Mouse (Mus musculus) left cerebral cortex, adult 9 months (tissue): ENCODE results near the gene Auts2.
A peak's percentile ranks its signal among the peaks of the same experiment; 100 is the strongest.

Experiments
- DNase-seq, 2 experiments: peaks; one replicate each; pipeline ENCODE4 v3.0.0; 2022; ENCODE audit warnings: low spot score in 2 of 2

The Auts2 gene

DNA sequence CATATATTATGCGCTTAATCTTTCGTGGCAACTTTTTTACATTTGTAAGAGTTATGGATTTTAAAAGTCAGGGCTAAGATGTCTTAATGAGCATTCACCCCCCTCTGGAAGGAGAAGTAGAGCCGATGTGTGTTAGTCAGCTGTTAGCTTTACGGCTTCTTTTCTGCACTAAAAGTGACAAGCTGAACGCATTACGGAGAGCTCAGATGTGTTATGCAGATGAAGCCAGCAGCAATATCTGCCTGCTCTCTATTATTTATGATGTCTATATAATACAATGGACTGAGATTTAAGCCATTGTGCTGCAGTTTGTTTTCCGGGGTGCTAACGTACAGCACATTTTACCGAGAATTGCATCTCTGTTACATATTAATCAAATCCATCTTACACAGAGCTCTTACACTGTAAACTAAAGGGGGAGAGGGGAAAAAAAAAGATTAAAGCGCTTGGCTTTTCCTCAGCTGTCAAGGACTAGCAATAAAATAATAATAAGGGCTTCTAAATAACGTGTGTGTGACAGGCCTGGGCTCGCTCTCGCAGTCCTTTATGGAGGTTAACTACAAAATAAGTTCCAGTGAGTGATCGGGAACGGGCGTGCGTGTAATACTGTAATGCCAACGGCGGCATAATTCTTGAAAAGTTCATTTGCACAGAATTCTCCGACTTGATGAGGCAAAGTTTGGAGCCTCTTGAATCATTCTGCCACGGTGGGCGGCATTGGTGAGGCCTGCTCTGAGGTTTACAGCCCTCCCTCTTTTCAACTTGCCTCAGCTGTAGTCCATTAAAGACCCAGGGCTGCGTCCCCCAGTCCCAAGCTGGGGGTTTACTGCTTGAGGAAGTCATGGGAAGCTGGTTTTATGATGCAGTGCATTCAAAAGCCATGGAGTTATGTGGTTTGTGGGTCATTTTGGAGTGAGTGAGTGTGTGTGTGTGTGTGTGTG, 961.8 kb downstream of the Auts2 start:
- no peak for DNase-seq

DNA sequence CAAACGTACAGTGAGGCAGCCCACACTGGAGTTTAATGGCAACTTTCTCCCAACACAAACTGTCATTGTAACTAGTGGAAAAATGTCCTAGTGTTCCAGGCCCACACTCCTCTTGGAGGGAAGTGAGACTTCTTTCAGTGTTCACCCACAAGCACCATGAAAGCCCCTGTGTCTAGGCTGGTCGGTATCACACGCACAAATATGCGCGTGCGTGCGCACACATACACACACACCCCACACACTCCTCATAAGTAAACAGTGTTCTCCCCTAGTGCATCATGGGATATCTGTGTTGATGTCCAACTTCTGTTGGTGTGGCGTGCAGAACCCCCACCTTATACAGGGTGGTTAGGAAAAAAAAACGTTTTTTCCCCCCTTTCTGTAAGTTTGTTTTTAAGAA, 964.4 kb downstream of the Auts2 start:
- DNase-seq, result no peak

DNA sequence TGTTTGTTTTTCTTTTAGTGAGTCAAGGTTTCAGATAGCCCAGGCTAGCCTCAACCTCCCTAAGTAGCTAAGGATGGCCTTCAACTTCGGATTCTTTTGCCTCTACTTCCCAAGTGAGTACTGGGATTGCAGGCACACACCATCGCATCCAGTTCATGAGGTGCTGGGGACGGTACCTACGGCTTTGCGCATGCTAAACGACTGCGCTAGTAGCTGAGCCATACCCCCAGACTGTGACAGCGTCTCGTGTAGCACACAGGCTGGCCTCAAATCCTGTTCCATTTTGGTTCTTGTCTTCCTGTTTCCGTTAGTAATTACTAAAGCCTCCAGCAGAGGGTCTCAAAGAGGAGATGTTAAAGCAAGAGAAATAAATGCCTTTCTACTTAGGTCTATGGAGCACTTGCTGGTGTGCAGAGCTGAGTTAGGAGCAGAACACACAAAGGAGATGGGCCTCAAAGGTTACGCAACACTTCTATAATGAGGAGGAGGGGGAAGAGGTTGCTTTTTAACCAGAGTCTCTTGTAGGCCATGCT, 967.3 kb downstream of the Auts2 start:
- DNase-seq, result no peak

DNA sequence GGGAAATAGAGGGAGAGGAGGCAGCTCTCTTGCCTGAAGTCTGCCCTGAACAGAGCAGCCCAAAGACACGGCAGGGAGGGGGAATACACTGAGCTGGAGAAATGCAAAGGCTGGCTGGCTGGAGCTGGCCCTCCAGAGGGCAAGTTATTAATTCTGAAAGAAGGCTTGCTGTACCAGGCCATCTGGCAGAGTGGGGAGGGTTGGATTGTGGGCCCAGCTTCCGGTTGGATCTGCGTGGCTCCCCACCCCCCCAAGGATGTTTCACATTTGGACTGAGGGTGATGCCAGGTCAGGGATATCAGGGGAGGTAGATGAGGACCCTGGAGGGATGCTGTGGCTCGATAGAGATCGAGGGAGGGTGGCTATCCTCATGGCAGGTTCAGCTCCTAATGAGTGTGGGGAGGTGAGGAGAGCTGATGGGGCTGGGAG, 968.0 kb downstream of the Auts2 start:
- DNase-seq, result no peak

DNA sequence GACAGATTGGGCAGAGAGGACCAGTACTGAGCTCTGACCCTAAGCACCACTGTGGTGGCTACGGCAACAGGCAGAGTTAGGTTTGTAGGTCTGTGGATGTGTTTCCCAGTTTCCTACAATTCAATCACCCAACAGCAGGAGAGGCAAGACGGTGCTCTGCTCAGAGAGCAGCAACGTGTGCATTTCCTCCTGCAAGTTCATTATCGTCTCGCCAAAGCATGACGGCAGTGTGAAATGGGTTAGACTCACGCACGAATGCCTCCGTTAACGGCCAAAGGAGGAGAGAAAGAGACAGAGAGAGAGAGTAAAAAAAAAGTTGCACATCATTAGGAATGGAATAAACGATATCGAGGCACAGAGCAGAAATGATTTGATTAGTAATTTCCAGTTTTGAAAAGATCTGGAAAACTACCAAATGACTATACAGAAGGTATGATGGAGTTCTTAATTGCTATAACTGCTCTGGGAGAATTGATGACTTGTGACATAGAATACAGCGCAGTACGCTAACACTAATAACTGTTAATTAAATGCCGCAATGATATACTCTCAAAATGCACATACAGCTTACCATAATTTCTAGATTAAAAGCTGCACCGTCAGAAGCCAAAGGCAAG, 968.6 kb downstream of the Auts2 start:
- no peak for DNase-seq

DNA sequence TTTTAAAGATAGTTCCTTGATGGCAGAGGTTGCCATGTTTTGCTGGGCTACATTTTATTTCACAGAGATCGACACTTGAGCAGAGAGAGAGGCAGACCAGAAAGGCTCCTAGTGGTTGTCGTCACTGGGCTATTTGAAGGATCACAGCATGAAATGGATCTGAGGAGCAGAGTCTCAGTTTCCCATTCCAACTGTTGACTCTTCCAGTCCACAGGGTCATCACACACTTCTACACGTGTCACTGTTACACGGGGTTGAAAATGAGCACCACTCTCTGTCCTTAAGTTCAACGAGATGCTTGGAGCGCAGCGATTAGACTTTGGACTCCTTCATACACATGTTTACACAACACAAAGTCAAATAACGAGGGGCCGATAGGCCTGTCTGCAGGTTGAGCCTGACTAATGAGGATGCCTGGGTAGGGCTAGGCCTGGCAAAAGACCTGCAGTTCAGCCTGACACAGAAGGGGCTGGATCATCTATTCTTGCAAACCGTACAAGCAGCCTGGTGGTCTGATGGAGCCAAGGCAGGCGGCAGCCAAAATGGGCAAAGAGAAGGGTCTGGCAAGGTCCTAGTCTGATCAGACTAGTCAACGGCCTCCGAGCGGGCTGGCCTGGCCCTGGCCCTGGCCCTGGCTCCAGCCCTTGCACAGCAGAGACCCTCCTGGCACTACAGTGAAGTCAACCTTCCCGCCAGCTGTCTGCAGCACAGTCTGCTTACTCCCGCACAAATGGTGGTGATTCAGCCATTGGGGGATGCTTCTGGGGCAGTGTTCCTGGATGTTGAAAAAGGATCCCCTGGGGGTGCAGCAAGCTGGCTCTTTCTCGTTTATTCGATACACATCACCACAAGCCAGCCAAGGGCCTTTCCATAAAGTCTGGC, 969.6 kb downstream of the Auts2 start:
- peak in 1 of 2 experiments; percentile 15 for DNase-seq

DNA sequence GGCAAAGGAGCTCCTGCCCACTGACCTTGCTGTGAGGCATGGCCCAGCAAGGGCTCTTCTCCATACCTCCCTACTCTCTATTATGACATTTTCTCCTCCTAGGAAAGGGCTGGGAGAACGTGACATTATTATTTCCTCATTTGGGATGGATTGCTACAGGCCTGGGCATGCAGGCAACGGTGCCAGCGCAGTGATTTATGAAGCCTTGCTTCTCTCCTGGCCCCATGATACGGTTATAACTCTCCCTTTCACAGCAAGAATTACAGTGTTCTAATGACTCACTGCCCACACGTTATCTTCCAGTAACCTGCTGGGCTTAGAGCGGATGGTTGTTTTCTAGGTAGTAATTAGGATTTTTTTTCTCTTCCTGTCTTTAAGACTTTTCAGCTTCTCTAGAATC, 977.1 kb downstream of the Auts2 start:
- DNase-seq, result no peak

DNA sequence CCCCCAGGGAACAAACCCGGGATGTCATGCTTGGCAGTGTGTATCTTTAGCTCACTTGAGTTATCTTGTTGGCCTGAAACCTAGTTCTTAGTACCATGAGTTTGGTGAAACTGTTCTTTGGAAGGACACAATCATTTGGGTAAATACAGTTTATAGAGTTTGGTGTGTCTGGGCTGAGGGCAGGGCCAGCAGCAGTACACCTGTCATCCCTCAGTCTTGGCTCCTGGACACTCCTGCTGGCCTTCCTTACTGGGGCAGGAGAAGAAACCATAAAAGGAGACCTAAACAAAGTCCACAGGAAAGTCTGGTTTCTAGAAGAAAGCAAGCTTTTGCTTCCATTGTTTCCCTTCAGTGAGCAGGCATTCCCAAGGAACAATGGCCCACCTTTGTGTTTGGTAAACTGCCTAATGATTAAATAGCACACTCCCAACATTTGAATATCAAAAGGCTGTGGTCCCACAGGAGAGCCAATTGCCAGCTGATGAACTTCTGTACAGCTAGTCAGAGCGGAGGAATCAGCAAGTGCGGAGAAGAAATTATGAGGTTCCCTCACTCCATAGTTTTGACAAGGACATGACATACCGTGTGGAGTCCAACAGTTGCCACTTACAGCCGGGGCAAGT, 979.4 kb downstream of the Auts2 start:
- DNase-seq, result no peak

DNA sequence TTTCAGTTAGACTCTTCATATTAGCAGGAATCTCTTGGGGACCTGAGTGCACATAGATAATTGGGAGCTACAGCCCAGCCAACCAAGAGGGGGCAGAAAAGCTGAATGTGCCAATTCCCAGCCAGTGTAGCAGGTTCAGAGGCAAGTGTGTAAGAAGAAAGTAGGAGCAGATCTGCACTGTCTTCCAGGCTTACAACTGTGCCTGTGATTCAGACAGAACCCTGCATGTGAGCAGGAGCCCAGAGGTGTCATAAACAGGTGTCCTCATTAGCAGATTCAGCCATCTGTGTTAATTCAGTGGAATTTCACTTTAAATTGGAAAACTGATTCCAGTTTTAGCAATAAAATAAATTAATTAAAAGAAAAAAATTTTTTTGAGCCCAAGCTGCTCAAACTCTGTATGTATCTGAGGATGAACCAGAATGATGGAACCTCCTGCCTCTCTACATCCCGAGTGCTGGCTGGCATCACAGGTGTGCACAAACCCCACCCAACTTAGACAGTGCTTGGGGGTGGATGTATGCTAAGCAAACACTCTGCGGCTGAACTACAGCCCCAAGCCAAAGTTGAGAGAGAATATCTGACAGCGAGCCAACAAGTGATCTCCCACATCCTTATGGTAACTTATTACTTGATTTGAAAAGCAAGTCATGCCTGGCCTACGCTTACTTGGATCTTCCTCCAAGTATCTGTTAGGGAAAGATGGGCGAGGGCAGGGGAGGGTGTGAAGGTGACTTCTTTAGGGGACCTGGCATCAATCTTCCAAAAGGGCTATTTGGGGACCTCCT, 982.2 kb downstream of the Auts2 start:
- peak in 1 of 2 experiments; percentile 16 for DNase-seq

DNA sequence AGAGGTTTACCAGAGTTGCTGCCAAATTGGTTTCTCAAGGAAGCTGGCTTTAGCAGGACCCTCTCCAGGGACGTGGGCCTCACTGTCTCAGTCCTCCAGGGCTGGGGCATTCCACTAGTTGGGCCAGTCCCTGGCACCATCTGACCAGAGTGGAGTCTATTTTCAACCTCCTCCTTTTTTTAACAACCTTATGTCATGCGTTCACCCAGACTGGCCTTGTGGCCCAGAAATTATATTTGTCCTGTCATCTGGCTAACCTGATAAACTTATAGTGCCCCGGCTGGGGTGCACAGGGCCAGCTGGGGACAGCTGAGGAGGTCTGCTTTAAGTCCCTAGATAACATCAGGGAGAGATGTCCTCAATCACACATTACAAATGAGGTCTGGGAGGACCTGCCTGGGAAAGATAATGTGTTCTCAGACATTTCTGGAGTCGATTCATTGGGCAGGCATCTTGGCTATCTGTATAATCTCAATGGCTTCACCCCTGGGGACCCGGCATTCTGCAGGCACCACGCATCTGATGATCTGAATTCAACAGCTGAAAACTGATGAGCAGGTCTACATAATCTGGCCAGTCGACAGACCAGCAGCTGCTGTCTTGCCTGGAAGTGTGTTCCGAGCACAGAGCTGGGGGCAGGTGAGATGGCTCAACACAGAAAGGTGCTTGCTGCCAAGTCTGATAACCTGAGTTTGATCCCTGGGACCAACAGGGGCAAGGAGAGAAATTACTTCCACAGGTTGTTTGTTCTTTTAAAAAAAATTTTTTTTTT, 984.6 kb downstream of the Auts2 start:
- no peak for DNase-seq

DNA sequence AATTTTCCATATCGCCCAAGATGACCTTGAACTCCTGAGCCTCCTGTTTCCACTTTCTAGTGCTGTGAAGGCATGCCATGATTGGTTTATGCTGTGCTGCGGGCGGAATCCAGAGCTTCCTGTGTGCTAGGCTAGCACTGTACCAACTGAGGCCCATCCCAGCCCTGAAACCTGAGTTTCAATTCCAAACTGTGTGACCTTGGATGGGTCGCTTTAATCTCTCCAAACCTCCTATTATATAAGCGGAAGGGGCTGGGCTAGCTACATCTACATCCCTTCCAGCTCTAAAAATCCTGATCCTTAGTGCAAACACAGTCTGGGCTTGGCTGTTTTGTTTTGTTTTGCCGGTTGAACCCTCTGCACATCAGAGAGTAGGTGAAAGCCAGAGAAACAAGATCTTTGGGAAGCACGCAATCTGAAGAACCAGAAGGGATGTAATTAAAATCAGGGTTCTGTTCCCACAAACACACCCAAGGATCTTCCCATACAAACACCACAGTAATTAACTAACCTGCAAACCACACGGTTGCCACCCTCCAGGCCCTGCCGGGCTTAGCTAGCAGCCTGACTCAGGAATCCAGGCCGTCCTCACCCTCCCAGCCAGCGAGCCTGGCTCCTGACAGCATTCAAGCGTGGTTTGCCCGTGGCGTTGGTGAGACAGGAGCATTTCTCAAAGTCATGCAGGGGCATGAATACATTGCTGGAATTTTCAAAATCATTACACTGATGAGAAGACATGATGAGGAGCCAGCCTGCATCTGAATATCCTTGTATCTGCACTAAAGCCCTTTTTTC, 985.4 kb downstream of the Auts2 start:
- DNase-seq, result no peak

DNA sequence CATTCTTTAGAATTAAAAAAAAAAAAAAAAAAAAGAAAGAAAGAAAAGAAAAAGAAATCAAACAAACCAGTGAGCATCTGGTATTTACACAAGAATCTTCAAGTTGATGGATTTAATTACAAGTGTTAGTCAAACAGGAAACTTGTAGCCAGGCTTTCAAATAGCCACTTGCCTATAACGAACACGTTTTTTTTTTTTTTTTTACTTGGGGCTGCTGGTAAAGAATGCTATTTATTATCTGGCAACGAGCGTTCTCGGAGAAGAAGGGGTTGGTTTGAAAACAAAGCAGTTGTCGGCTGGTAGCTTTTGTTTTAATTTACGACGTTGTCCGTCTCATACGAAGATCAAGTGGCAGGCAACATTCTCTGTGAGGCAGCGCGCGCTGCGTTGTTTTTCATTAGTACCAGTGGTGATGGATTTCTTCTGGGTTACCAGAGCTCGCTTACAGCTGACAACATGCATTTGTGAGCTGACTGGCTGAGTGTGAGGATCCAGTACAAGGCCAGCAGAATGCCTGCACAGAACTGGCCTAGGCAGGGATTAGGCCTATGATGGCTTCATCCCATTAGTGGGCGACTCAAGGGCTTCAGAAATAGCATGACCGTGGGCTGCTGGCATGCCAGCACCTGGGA, 994.1 kb downstream of the Auts2 start:
- no peak for DNase-seq

DNA sequence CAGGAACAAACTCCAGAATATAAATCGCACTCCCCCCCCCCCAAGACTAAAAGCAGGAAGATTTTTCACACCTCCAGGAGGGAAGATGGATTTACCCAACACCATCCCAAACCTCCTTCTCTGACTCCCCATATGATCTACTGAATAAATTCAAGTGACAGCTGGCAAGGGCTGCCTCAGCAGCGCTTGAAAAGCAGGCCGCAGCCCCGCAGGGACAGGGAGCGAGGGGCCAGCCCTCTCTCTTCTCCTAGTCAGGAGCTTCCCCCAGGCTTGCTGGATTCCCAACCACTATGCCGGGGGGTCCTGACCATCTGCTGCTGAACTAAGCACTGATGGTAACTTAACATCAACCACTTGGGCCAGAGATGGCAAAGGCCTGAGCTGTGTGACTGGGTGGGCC, 995.2 kb downstream of the Auts2 start:
- DNase-seq, result no peak

DNA sequence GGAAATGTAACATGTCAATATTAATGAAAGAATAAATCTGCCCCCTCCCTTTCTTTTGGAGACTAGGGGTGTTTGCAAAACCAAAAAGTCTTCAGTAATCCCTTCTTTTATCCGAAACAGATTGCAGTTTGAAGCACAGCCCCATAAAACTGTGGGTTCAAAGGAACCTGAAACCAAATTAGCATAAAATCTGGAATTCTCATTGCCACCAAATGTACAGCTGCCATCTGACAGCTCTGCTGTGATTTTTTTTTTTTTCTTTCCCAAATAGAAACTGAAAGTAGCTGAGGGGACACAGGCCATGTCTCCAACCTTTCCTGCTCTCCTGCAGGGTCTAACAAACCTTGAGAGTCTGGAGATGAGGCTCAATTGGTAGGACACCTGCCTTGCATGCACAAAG, 996.7 kb downstream of the Auts2 start:
- no peak for DNase-seq

DNA sequence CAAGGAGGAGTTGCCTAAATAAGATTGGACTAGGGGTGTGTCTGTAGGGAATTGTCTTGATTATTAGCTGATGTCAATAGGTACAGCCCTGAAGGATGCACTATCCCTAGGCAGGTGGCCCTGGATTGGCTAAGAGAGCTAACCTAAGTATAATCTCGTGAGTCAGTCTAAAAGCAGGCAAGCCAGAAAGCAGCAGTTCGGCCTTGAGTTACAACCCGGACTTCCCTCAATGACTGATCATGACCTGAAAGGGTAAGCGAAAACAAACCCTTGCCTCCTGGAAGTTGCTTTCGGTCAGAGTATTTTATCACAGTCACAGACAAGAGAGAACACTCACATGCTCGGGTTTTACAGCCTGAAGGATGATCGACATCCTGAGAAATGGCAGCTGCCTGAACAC, 998.8 kb downstream of the Auts2 start:
- DNase-seq, result no peak

DNA sequence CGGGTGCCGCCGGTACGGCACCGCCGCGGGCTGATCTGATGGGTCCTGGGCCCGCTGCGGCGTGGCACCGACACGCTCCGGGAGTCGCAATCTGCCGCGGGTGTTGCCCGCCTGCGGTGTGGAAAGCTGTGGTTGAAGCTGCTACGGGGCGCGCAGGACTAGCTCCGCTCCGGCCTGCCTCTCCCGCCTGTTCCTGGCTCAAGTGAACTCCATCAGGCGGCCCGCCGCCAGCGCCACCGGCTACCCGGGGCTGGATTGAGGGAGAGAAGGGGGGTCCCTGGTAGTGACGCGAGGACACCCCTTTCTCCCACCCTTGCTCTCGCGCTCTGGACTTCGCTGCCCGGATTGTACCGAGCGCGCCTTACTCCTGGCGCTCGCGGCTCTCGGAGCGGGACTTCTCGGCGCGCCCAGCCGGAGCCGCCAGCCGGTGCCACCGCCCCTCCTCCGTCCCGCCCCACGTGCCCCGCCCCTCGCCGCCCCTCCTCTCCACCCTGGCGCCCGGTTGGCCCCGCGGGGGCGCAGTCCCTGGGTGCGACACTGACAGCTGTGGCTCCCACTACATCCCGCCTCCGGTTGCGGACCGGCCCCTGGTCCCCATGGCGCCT, 1004.7 kb downstream of the Auts2 start:
- peak in 1 of 2 experiments; percentile 48 for DNase-seq

DNA sequence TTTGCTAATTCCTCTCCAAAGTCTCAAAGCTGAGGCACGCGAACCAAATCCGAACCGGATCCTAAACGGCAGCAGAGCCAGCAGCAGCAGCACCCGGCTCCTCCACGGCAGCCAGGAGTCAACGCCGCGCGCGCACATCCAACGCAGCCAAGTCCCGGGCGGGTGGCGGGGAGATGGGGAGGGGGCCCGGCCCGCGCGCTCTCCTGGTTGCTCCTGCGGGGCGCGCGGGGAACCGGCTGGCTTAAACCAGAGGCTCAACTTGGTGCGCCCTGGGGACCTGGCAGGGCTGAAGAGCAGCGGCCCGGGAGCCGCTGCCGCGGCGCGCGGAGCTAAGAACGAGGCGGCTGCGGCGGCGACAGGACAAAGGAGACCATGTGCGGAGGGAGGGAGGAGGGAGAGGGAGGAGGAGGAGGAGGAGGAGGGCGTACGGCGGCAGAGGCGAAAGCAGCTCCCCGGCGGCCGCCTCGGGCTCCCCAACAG, 1005.3 kb downstream of the Auts2 start:
- no peak for DNase-seq
